Mouse (Mus musculus) adrenal gland, postnatal 14 days (tissue): ENCODE measurements around the gene Tle3. TPM values are rescaled to one million over a fixed set of nuclear protein-coding genes. Genes with fewer than 3 reads are reported as not detected.

ENCODE experiments used
- DNase-seq: peaks from one replicate; pipeline ENCODE4 v3.0.0; 2021; ENCODE audit warnings: mixed read lengths
- total RNA-seq: library from RNA; stranded (reverse); gene quantifications from 2 replicates; pipeline ENCODE4 v1.2.3, GENCODE M21; 2021

The Tle3 gene
- total RNA-seq, 1 experiment from 2014 or later, result 98.9 TPM

DNA sequence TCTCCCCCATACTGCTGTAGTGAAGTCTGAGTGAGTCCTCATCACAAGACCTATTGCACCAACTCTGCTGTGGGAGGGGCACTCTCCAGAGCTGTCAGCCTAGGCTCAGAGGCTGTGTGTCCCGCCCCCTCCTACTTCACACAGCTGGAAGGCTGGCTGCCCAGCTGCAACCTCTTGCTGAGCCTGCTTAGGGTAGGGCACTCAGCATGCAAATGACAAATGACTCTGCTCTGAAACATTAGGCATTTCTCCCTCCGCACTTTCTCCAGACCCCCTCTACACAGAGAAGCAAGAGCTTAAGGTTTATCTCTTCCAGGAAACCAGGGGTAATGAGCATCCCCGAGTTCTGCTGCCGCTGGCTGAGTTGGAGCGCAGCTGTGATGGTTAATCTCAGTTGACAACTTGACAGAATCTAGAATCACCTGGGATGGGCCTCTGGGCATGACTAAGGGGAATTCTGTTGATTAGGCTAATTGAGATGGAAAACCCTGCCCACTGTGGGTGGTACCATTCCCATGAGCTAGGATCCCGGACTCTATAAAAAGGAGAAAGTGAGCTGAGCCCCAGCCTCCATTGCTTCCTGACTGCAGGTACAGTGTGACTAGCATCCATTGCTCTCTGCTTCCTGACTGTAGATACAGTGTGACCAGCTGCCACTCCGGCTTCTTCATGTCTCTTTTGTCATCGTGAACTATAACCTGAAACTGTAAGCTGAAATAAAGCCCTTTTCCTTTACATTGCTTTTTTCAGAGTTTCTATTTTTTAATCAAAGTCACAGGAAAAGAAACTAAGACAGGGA is 63.2 kb downstream of the Tle3 start:
- DNase-seq, result peak; percentile 65

DNA sequence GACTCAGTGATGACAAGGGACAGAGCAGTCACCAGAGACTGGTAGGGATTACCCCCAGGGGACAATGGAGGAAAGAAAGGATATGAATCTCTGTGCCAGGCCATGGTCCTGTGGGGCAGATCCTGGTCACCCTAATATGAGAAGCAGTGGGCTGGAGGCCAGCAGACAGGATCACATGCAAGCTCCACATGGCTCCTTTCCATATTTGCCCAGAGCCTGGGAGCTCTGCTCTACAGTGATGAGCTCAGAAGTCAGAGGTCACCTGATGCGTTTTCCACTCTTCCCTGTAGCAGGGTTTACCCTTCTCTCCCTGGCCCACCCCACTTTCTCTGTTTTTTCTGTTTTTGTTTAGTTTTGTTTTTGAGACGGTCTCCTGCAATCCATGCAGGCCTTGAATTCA is 63.9 kb downstream of the Tle3 start:
- peak; percentile 60 for DNase-seq

DNA sequence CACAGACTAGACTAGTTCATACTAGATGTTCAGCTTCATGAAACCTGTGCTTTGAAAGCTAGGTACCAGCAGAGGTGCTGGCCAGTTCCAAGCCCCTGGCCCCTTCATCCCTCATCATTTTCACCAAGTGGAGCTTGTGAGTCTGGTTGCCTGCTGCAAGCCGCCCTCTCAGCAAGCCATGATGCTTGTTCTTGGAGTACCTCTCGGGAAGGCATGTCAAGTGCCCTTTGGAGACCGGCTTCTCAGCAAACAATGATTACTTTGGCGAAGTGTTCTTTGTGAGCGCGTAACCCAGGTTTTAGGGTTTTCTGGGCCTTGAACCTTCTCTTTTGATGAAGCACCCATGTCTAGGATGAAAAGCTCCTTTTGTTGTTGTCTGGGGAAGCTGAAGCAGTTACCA is 64.6 kb downstream of the Tle3 start:
- no peak for DNase-seq

DNA sequence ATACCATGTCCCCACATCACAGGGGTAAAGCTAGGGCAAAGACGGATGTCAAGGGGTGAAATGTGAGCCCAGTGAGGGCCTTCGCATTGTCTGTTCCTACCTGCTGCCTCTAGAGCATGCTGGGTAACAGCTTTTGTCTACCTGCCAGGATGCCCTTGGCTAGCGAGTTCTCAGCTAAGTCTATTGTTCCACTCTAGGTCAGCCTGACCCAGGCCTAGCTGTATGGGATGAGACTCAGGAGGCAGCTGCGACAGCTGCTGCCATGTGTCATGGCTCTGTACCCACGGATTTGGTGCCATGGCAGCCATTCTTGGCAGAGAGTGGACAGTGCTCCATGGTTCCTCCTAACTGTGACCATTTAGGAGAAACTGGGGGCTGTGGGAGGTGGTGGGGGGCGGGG is 66.9 kb downstream of the Tle3 start:
- DNase-seq, result no peak

DNA sequence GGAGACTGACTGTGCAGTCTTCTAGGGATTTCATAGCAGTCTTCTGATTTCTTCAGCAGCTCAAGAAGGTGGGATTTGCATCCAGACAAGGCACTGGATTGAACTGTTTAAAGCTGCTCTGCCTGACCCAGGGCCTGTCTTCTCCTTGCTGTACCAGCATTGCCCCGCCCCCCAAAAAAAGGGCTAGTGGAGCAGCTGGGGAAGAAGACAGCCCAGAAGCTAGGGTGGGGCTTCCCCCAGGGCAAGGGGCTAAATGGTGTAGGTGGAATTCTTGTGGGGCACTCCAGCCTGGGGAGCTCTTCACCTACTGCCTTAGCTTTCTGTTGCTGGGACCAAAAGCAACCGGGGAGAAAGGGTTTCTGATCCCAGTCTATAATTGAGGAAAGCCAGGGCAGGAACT is 67.8 kb downstream of the Tle3 start:
- DNase-seq, result no peak

DNA sequence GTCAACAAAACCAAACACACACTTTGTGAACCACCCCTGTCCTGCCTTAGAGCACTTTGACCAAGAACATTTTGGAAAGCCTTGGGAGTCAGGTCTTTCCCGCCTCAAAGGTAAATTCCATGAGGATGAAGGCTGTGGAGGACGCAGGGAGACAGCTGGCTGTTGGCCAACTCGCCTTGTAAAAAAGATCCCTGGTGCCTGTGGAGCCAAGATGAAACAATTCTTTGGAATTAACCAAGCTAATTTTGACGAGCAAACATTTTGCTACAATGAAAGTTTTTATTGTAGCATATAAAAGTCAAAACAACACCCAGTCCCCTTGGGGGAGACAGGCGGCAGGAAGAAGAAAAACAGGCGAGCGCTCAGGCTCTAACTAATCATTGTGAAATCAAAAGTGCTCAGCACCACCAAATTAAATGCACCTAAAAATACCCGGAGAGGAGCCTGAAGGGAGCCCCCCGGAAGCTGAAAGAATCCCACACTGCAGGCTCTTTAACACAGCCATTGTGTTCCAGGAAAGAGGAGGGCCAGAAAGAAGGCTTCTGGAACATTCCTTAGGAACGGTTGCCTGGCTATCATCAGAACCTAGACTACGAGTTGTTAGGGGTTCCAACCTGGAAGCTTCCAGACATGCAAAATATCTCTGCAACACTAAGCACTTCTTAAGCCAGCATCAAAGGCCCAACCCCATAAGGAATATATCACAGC is 69.2 kb downstream of the Tle3 start:
- DNase-seq, result no peak

DNA sequence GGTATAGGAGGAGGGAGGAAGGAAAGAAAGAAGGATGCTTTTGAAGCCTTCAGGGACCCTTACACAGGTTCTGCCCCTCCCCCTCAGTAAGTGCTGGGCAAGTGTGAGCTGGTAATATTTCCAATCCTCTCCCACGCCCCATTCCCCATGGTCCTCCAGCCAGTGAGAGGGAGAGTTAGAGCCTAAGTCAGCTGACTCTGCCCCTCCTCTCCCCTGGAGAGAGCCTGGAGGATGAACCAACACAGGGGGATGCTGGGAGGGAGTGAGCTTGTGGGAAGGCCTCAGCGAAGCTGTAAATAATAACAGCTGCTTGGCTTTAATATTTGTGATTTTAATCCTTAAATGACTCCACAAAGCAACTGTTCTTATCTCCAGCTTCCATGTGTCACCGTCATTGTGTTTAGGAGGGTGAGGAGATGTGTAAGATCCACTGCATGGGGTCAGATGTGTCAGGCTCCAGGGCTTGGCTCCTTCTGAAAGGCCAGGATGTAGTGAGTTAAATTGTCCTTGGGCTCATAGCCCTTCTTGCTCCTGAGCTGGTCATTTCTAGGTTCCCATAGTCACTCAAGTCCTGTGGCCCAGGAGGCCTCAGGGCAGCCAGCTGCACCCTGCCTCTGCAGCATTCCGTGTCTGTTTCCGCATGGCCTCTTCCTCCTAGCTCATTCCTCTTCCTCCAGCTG is 70.9 kb downstream of the Tle3 start:
- DNase-seq, result no peak

DNA sequence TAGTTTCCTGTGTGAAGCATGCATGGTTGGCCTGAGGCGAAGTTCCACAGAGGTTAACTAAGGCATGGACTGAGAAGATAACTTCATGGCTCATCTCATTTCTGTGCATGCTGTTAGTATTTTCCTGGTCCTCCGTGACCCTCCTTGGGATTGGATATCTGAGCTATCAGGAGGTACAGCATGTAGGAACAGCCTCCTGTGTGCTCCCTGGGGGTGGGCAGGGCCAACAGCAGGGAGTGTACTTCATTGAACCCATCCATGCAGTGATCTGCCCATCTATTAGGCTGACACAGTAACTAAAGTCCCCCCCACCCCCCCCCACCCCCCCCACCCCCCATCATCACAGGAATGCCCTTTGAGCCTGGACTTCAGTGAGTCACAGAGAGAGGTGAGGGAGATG is 73.0 kb downstream of the Tle3 start:
- DNase-seq, result no peak

DNA sequence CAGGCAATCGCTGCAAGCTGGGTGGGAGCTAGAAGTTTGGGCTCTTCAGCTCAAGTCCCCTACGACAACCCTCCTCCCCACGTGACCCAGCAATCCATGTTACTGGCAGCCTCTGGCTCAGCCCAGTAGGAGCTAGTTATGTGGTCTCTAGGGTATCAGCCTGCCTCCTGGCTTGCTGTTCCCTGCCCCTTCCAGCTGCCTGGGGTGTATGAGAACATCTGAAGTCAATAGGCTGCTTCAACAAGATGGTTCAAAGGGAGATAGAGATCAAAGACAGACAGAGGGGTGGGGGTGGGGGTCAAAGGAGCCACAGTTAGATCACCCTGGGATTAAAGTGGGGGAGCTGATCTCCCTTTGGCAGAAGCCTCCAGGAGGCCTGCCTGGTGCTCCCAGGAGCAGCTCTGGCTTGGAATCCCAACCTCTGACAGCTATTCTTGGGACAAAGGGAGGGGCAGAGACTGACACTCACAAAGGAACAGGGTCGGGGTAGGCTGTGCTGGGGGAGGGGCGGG is 73.6 kb downstream of the Tle3 start:
- peak; percentile 34 for DNase-seq

DNA sequence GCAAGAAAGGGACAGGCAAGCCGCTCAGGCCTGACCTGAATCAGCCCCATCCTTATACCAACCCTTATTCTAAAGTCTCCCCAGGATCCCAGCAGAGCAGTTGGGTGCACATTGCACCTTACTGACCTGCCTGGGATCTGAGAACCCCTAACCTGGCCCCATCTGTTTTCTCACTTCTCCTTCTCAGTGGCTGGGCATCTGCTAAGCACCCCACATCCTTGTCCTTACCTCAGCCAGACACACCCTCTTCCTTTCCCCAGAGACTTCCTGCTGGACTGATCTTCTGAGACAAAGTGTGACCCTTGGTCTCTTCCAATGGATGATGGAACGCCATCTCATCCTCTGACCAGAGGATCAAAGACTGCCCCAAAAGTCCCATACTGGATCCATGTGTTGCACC is 74.8 kb downstream of the Tle3 start:
- no peak for DNase-seq

DNA sequence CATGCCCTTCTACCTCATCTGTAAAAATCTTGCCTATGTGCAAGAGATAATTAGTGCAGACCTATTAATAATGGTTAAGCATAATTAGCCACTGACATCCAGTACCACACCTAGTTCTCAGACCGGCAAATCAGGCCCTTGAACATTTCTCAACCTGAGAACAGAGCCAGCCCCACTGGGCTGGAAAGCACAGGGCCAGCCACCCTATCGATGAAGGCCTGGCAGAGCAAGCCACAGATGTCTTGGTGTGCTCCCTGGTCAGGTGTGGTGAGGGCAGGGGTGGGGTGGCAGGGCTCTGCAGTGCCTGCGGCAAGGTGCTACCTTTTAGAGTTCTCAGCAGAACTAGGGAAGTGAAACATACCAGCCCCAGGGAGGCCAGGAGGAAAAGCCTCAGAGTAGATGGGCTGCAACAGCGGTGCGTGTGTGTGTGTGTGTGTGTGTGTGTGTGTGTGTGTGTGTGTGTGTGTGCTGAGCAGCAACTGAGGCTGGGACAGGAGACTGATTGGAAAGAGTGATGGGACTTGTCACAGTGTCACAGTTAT is 77.3 kb downstream of the Tle3 start:
- DNase-seq, result no peak

DNA sequence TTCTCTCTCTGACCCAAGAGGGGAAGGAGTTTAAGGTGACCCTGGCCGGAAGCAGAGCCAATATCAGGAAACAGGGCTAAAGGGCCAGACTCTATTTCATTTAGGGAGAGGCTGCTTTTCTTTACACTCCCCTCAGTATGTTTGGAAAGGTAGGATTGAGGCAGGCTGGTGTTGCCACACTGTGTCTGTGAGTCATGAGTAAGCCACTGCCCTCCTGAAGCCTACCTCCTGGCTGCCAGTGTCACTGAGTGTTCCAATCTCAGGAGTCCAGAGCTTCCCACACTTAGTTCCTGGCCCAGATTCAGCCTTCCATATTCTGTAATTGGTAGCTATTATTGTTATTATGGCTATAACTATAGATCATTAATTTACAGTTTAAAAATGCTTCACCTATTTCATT is 79.9 kb downstream of the Tle3 start:
- no peak for DNase-seq

DNA sequence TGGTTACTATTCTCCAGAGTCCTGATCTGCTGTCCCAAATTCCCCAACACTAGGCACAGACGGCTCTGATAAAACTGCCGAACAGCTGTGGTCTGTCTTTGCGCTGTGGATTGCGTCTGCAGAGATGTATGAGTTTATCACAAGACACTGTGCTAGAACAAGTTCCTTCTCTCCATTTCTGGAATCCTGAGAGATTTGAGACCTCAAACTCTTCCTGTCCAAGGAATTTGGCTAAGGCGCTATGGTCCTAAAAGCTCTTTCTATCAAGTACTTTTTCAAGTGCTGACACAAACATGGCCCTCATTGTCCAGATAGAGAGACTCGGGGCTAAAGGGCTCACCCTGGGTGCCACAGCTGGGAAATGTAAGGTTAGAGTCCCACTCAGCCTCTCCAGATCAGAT is 83.7 kb downstream of the Tle3 start:
- DNase-seq, result no peak

DNA sequence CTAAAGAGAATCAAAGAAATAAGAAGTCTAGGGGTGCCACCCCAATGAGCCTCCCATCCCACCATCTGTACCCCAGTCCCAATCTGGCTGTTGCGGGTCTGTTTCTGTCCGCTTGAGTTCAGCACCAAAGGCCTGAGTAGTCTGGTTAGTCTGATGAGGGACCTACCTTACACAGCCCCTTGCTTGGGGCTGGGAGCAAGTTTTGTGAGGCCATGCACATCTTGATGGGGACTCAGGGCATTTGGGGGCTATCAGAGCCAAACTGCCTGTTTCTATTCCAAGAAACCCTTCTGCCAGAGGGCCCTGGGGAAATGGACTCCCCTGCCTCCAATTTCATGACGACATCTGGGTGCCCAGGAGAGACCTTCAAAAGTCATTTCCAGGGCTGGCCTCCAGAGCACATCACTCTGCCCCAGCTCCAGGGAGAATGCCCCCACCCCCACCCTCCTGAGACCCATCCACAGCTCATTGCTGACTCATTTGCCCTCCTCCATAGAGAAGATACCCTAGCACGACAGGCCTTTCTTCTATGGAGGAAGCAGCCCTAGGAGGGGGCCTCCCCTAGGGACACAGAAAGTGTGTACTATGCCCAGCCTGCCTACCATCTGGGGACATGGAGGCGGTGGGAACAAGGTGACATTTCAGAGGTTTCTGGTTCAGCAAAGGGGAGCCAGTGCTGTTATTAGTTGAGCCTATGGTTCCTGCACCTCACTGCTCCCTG is 84.4 kb downstream of the Tle3 start:
- no peak for DNase-seq

DNA sequence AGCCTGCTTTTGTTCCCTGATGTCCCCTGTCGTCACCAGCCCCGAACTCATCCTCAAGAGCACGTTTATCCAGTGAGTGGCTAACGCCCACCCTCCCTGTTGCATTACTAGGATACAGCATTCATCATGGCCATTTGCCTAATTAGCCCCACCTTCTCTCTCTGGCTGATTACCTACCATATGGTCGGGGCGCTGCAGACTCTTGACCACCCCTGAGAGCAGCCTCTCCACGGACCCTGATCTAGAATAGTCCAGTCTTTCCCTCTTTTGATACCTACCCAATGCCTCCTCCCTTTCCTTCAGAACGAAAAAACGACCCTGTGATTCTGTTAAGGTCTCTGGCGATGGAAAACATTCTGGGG is 85.0 kb downstream of the Tle3 start:
- DNase-seq, result no peak

DNA sequence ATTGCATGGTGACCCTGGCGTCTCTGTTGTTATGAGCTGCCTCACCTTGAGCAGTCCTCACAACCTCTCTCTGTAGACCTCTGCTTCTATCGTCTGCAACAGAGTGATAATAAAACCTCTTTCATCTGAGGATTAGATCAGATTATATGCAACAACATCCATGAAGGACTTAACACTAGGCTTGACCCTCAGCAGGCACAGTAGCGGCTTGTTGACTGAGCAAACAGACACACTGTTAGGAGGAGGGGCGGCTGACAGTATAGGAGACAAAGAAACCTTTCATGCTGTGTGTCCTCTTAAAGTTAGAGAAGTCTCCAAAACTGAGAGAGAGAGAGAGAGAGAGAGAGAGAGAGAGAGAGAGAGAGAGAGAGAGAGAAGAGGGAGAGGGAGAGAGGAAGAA is 89.7 kb downstream of the Tle3 start:
- DNase-seq, result no peak

DNA sequence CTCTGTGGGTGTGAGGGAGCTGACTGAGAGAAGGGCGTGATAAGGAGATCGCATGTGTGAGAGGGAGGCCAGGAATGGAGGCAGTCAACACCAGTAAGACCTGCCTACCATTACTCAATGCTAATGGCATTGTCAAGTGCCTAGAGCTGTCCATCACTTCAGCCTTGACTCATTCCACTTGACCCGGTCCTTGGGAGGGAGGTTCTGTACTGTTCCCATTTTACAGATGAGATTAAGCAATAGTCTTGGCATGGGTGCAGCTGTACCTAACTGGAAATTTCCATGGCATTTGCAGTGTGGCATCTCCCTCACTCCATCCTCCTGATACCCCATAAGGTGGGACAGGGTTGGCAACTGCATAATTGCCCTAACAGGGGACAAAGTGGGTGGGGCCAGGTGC is 95.3 kb downstream of the Tle3 start:
- DNase-seq, result no peak
